Mouse (Mus musculus): Measurements from ENCODE around the gene Tspan4. TPM values are rescaled to one million over a fixed set of nuclear protein-coding genes. Genes with fewer than 3 reads are reported as not detected.

Gene Tspan4
- polyA plus RNA-seq, 1 experiment from 2014 or later: 34.2 TPM

- H3K27ac ChIP-seq: no peak overlapping the region
These were observed 41.3 kb upstream of the Tspan4 start for GRCm38 (mm10) chr7:141433517-141434400.

DNA sequence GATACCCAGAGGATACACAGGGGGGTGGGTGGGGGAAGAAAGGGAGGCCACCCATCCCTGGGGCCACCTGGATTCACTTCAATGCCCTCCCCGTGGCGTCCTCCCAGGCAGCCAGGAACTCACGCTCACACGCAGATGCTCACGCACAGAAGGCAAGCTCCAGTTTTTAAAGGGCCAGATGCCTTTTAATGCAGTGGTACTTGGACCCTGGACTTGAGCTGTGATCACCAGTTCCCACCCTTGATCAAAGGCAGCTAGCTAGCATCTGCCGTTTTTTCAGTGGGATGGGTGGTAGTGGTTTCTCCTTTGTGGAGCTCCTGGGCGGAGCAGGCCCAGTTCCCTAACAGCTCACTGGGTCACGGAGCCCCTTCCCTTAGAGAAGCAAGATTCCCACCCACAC, 40.6 kb upstream of the Tspan4 start:
- 11% methylated on average over 8 of the region's 8 CpGs for WGBS
- H3K4me3 ChIP-seq: peak overlapping the region; percentile 49
- no peaks in the 10 kb centered on the region for H3K9me3 ChIP-seq
- 0 out of 2 replicates have a peak, but pooled peaks have one; percentile 8 for ATAC-seq (ENCODE audit: low FRiP score, low read depth)
- H3K4me2 ChIP-seq (replicated peaks): peak overlapping the region; percentile 87
- peak overlapping the region; percentile 72 for H3K9ac ChIP-seq
- peaks cover 48% of the 10 kb centered on the region for H3K36me3 ChIP-seq
- peak overlapping the region; percentile 57; the same call in 1 of the 2 replicates for H3K27ac ChIP-seq
- no peaks in the 10 kb centered on the region for H3K27me3 ChIP-seq (replicated peaks)
- peaks cover 55% of the 10 kb centered on the region for H3K4me1 ChIP-seq

More at GRCm38 (mm10) chr7:141433517-141434400, 41.3 kb upstream of the Tspan4 start:
- no peak for ATAC-seq (ENCODE audit: low FRiP score, low read depth)
- Histone ChIP-seq H3K9me3 (no peaks in the 10 kb centered on the region), H3K36me3 (peaks cover 41% of the 10 kb centered on the region), H3K4me1 (peaks cover 62% of the 10 kb centered on the region), H3K9ac (peak overlapping the region; percentile 72), H3K4me3 (peak overlapping the region; percentile 49), H3K4me2 (replicated peaks) (peak overlapping the region; percentile 87), H3K27me3 (replicated peaks) (no peaks in the 10 kb centered on the region)
- 75% methylated on average over 15 of the region's 15 CpGs for WGBS

DNA sequence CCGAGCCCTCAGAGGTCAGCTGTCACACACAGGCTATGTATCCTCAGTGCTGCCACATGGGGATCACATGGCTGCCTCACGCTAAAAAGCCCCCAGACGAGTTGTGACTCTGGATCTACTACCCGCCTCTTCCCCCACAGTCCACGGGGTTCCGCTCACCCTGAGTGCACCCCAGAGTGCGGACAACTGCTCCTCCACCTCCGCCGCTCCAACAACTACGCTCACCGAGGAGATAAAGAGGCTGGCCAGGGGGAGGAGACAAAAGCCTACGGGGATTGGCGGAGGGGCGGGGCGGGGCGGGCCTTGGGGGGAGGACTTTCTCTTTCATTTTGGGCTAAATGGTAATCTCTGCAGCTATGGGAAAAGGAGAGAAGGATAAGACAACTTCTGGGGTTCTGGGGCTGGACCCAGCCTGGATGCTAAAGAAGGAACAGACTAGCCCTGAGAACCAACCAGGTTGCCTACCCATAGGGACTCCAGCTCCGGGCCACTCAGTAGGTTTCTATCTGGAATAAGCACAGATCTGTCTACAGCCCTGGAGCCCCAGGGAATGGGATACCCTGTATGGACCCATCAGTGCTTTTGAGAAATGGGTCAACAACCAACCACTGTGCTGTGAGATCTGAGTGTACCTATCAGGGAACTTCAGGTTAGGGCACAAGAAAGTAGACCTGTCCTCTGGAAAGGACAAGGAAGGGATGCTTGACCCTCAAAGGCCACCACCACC, 39.7 kb upstream of the Tspan4 start:
- peak overlapping the region; percentile 72 for H3K9ac ChIP-seq
- WGBS: 4% methylated on average over 17 of the region's 17 CpGs
- no peaks in the 10 kb centered on the region for H3K9me3 ChIP-seq
- peak overlapping the region; percentile 49 for H3K4me3 ChIP-seq
- H3K36me3 ChIP-seq: peaks cover 54% of the 10 kb centered on the region
- peaks cover 47% of the 10 kb centered on the region for H3K4me1 ChIP-seq
- peak overlapping the region; percentile 87 for H3K4me2 ChIP-seq (replicated peaks)
- H3K27ac ChIP-seq: peak overlapping the region; percentile 57; the same call in 1 of the 2 replicates
- no peaks in the 10 kb centered on the region for H3K27me3 ChIP-seq (replicated peaks)
- ATAC-seq (ENCODE audit: low FRiP score, low read depth): 0 out of 2 replicates have a peak, but pooled peaks have one; percentile 13

DNA sequence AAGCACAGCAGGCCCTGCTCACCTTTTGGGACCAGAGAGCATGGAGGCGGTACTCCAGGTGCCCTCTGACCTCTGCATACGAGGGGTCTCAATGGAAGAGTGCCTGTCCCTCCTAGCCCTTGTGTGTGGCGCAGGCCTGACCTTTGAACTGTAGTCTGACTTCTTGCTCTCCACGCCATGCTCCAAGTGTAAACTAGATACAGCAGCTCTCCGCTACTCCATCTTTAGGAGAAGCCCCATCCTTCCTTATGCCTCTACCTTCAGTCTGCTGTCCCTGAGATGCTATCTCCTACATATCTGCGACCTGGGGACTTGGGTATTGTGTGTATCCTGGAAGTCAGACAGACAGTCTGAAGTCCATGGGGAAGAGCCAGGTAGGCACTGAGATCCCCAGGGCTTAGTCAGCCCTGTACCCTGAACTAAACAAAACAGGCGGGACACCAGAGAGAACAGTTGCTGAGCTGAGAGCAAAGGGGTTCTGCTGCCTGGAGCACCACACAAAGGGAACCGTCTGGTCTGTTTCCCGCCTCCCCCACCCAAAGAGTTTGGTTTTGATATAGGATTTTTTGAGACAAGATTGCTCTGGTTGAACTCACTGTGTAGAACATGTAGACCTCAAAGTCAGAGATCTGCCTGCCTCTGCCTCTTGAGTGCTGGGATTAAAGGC, 39.1 kb upstream of the Tspan4 start:
- no peak overlapping the region for H3K27ac ChIP-seq
- H3K36me3 ChIP-seq: peaks cover 52% of the 10 kb centered on the region
- WGBS: 78% methylated on average over 9 of the region's 9 CpGs
- no peak overlapping the region for H3K4me3 ChIP-seq
- no peak overlapping the region for H3K9ac ChIP-seq
- peak overlapping the region; percentile 89 for H3K4me2 ChIP-seq (replicated peaks)
- H3K4me1 ChIP-seq: peaks cover 45% of the 10 kb centered on the region
- H3K27me3 ChIP-seq (replicated peaks): no peaks in the 10 kb centered on the region
- no peaks in the 10 kb centered on the region for H3K9me3 ChIP-seq
- no peak for ATAC-seq (ENCODE audit: low FRiP score, low read depth)

- H3K27me3 ChIP-seq (replicated peaks): no peaks in the 10 kb centered on the region
- H3K27ac ChIP-seq: no peak overlapping the region
- peaks cover 51% of the 10 kb centered on the region for H3K36me3 ChIP-seq
- no peak for ATAC-seq (ENCODE audit: low FRiP score, low read depth)
- peaks cover 45% of the 10 kb centered on the region for H3K4me1 ChIP-seq
- WGBS: 62% methylated on average over 2 of the region's 2 CpGs
- peak overlapping the region; percentile 89 for H3K4me2 ChIP-seq (replicated peaks)
- no peaks in the 10 kb centered on the region for H3K9me3 ChIP-seq
- peak overlapping the region; percentile 56 for H3K4me3 ChIP-seq
- peak overlapping the region; percentile 76 for H3K9ac ChIP-seq
These were observed 38.5 kb upstream of the Tspan4 start for GRCm38 (mm10) chr7:141436523-141436892.

DNA sequence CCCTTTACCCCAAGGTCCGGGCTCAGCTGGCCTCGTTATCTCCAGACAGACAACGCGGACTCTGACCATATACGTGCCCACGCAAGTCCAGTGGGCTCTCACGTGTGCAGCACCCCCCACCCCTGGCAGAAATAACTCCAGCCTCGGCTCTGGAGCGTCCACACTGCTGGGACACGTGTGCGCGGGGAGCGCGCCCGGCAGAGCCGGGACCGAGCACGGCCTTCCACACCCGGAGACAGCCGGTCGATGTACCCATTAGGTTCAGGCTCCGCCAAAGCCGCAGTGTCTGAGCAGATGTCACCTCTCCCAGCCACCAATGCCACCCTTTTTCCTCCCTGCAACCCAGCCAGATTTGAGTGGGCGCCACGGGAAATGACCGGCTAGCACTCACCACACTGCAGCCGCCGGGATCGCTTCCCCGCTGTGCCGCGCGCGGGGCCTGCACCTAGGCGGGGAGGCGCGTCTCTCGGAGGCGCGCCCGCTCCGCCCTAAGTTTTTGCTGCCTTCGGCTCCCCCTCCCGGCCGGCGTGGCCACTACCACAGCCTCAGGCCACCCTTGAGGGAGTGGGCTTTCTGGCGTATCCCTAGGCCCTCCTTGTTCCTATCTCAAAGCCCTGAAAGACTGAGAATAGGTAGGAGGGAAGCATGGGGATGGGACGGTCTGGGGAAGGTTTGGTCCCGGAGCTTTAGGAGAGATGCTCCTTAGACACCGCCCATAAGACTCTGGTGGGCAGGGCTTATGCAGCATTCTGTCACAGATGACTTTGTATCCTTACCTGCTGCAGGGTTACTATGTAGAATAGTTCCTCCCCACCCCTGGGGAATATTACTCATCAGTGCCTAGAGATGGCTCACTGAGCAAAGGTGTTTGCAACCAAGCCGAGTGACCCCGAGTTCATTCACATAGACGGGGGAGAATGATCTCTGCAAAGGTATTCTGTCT, 37.6 kb upstream of the Tspan4 start, which contains the start of gene Slc25a22:
Gene Slc25a22 (minus strand): TSS at position 715 of the 943 bp plus-strand sequence.
- ATAC-seq (ENCODE audit: low FRiP score, low read depth): peak; percentile 72
- Histone ChIP-seq H3K9ac (peak within 1 kb of the TSS; percentile 76), H3K4me1 (peaks cover 54% of the 10 kb centered on the region), H3K4me2 (replicated peaks) (peak within 1 kb of the TSS; percentile 89), H3K27ac (0 out of 2 replicates have a peak within 1 kb of the TSS, but pooled peaks have one; percentile 6), H3K4me3 (peak within 1 kb of the TSS; percentile 56), H3K27me3 (replicated peaks) (no peaks in the 10 kb centered on the region), H3K36me3 (peaks cover 42% of the 10 kb centered on the region), H3K9me3 (no peaks in the 10 kb centered on the region)
- 6% methylated on average over 53 of the region's 53 CpGs for WGBS

- Histone ChIP-seq H3K4me3 (no peak overlapping the region), H3K9me3 (no peaks in the 10 kb centered on the region), H3K36me3 (peaks cover 34% of the 10 kb centered on the region), H3K4me2 (replicated peaks) (no peak overlapping the region), H3K4me1 (peaks cover 60% of the 10 kb centered on the region), H3K27me3 (replicated peaks) (no peaks in the 10 kb centered on the region), H3K9ac (0 out of 2 replicates have a peak overlapping the region, but pooled peaks have one; percentile 17), H3K27ac (no peak overlapping the region)
- 95% methylated on average over 12 of the region's 12 CpGs for WGBS
- no peak for ATAC-seq (ENCODE audit: low FRiP score, low read depth)
These were observed 36.7 kb upstream of the Tspan4 start for GRCm38 (mm10) chr7:141438201-141438968.

GRCm38 (mm10) chr7:141439140-141439679, 35.8 kb upstream of the Tspan4 start:
- H3K4me1 ChIP-seq: peaks cover 58% of the 10 kb centered on the region
- no peaks in the 10 kb centered on the region for H3K27me3 ChIP-seq (replicated peaks)
- peaks cover 29% of the 10 kb centered on the region for H3K36me3 ChIP-seq
- H3K4me3 ChIP-seq: no peak overlapping the region
- no peak overlapping the region for H3K4me2 ChIP-seq (replicated peaks)
- ATAC-seq (ENCODE audit: low FRiP score, low read depth): no peak
- no peaks in the 10 kb centered on the region for H3K9me3 ChIP-seq
- WGBS: 96% methylated on average over 10 of the region's 10 CpGs
- H3K9ac ChIP-seq: 0 out of 2 replicates have a peak overlapping the region, but pooled peaks have one; percentile 17
- no peak overlapping the region for H3K27ac ChIP-seq

- no peak for ATAC-seq (ENCODE audit: low FRiP score, low read depth)
- Histone ChIP-seq H3K27me3 (replicated peaks) (no peaks in the 10 kb centered on the region), H3K4me1 (peaks cover 52% of the 10 kb centered on the region), H3K4me3 (no peak overlapping the region), H3K36me3 (peaks cover 29% of the 10 kb centered on the region), H3K9me3 (no peaks in the 10 kb centered on the region), H3K4me2 (replicated peaks) (no peak overlapping the region), H3K9ac (no peak overlapping the region), H3K27ac (no peak overlapping the region)
- 94% methylated on average over 11 of the region's 11 CpGs for WGBS
These were observed 35.2 kb upstream of the Tspan4 start for GRCm38 (mm10) chr7:141439811-141440210.

DNA sequence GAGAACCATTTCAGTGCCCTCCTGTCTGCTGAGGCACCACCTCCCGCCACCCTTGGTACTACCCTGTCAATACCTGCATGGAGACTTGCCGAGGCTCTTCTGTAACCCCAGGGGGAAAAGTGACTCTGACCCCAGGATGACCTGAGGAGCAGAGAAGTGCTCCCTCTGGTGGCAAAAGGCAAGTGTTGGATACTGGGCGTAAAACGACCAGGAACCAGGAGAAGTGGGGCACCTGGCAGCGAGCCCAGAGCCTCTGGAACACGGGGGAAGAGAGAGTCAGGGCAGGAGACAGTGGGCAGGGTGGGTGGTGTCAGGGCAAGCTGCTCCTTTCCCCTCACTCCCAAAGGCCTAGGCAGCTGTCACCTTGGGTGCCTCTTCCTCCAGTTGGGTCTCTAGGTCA, 34.4 kb upstream of the Tspan4 start:
- Histone ChIP-seq H3K27ac (no peak overlapping the region), H3K9ac (0 out of 2 replicates have a peak overlapping the region, but pooled peaks have one; percentile 26), H3K27me3 (replicated peaks) (no peaks in the 10 kb centered on the region), H3K4me3 (no peak overlapping the region), H3K4me1 (peaks cover 44% of the 10 kb centered on the region), H3K4me2 (replicated peaks) (no peak overlapping the region), H3K9me3 (no peaks in the 10 kb centered on the region), H3K36me3 (peaks cover 29% of the 10 kb centered on the region)
- ATAC-seq (ENCODE audit: low FRiP score, low read depth): no peak
- WGBS: 31% methylated on average over 6 of the region's 6 CpGs
